Mouse (Mus musculus) CD4-positive naive resting alpha-beta T cell, adult 57 days (primary cell): ENCODE data around the gene Zcchc4. TPM values are rescaled to one million over a fixed set of nuclear protein-coding genes. Genes with fewer than 3 reads are reported as not detected.

Experiments
- total RNA-seq: library from RNA; stranded (reverse); gene quantifications from one replicate; pipeline ENCODE4 v1.2.4, GENCODE M21; 2023

Zcchc4 gene
- 14.8 TPM for total RNA-seq

GRCm38 (mm10) chr5:52775237-52775636 is at the start of gene Zcchc4:
Gene Zcchc4, plus strand, starts transcription at chr5:52775409.

GRCm38 (mm10) chr5:52741391-52742111 is 33.7 kb upstream of the Zcchc4 start, which contains the start of gene Pi4k2b:
Gene Pi4k2b, plus strand, starts transcription at chr5:52741574.

GRCm38 (mm10) chr5:52833761-52834274 is 58.6 kb downstream of the Zcchc4 start, which contains the start of gene Anapc4:
Gene Anapc4, plus strand, starts transcription at chr5:52834012.

Other genes with a start within 250 kb of the Zcchc4 start
- gene Lgi2, start 208.9 kb upstream of the Zcchc4 start, total RNA-seq, result not detected
- 12.5 TPM for gene Sepsecs, start 105.7 kb upstream of the Zcchc4 start, total RNA-seq
- 11.2 TPM for gene Pi4k2b, start 33.8 kb upstream of the Zcchc4 start, total RNA-seq
- gene Anapc4, start 58.6 kb downstream of the Zcchc4 start, total RNA-seq, result 64.8 TPM